Mouse (Mus musculus) hindbrain, embryonic 13.5 days (tissue): Measurements from ENCODE around the gene Ski. TPM values are rescaled to one million over a fixed set of nuclear protein-coding genes. Genes with fewer than 3 reads are reported as not detected.

Source experiments
- ATAC-seq: fragments of 200-750 bp; cut with Nextera tagmentation; 2 replicates; pipeline ENCODE4 v1.8.0; 2017; ENCODE audit warnings: moderate TSS enrichment; ENCODE audit not compliant: low FRiP score
- H3K27ac ChIP-seq: fragments of 300-500 bp; sonication (generic); 2 replicates; pipeline ENCODE4 v1.5.1; 2015; ENCODE audit warnings: inconsistent platforms, mild to moderate bottlenecking, moderate library complexity
- H3K27me3 ChIP-seq: fragments of 300-500 bp; sonication (generic); 2 replicates; pipeline ENCODE4 v1.6.1; 2015; ENCODE audit warnings: mild to moderate bottlenecking, inconsistent platforms
- H3K36me3 ChIP-seq: fragments of 300-500 bp; sonication (generic); 2 replicates; pipeline ENCODE4 v1.6.1; 2015; ENCODE audit warnings: mild to moderate bottlenecking, inconsistent platforms
- H3K4me1 ChIP-seq: fragments of 300-500 bp; sonication (generic); replicated peaks from 2 replicates; pipeline ENCODE4 v1.6.1; 2015; ENCODE audit warnings: inconsistent platforms
- H3K4me2 ChIP-seq: fragments of 300-500 bp; sonication (generic); 2 replicates; pipeline ENCODE4 v1.6.1; 2015; ENCODE audit warnings: inconsistent platforms, mild to moderate bottlenecking, moderate library complexity
- H3K4me3 ChIP-seq: fragments of 300-500 bp; sonication (generic); 2 replicates; pipeline ENCODE4 v1.5.1; 2015; ENCODE audit warnings: mild to moderate bottlenecking, inconsistent platforms
- H3K9ac ChIP-seq: fragments of 300-500 bp; sonication (generic); 2 replicates; pipeline ENCODE4 v1.6.1; 2015; ENCODE audit warnings: mild to moderate bottlenecking, inconsistent platforms
- H3K9me3 ChIP-seq: fragments of 300-500 bp; sonication (generic); 2 replicates; pipeline ENCODE4 v1.6.1; 2016; ENCODE audit warnings: inconsistent platforms
- WGBS: fragments of 180-500 bp; shearing (Covaris S2); methylation state at CpG from one replicate; pipeline ENCODE4 v1.1.7; 2015; 5-methylcytosine and 5-hydroxymethylcytosine counted together
- polyA plus RNA-seq: library from polyadenylated mRNA; unstranded; fragments of >200 nt; fragmentation: Nextera tagmentation; extraction: Ambion mirVana; gene quantifications from 2 replicates; pipeline ENCODE4 v1.2.1, GENCODE M21; 2015

Ski gene
- polyA plus RNA-seq, 1 experiment from 2014 or later: 10.3 TPM

- Histone ChIP-seq H3K9me3 (no peaks in the 10 kb centered on the region), H3K27ac (no peak overlapping the region), H3K4me3 (no peak overlapping the region), H3K4me1 (peaks cover 4% of the 10 kb centered on the region), H3K27me3 (no peaks in the 10 kb centered on the region), H3K9ac (no peak overlapping the region), H3K36me3 (no peaks in the 10 kb centered on the region), H3K4me2 (no peak overlapping the region)
- no peak for ATAC-seq
- WGBS: 60% methylated on average over 8 of the region's 8 CpGs
Measured at GRCm38 (mm10) chr4:155113766-155114410, 108.5 kb downstream of the Ski start.

GRCm38 (mm10) chr4:155109471-155109870, 112.9 kb downstream of the Ski start:
- no peak overlapping the region for H3K4me3 ChIP-seq
- ATAC-seq: no peak
- peaks cover 4% of the 10 kb centered on the region for H3K4me1 ChIP-seq
- H3K36me3 ChIP-seq: no peaks in the 10 kb centered on the region
- WGBS: 86% methylated on average over 5 of the region's 5 CpGs
- H3K4me2 ChIP-seq: no peak overlapping the region
- no peaks in the 10 kb centered on the region for H3K27me3 ChIP-seq
- H3K9me3 ChIP-seq: no peaks in the 10 kb centered on the region
- no peak overlapping the region for H3K9ac ChIP-seq
- H3K27ac ChIP-seq: no peak overlapping the region

- Histone ChIP-seq H3K36me3 (no peaks in the 10 kb centered on the region), H3K27me3 (no peaks in the 10 kb centered on the region), H3K4me3 (no peak overlapping the region), H3K4me2 (no peak overlapping the region), H3K4me1 (no peaks in the 10 kb centered on the region), H3K9me3 (no peaks in the 10 kb centered on the region), H3K9ac (no peak overlapping the region), H3K27ac (no peak overlapping the region)
- no peak for ATAC-seq
- WGBS: 95% methylated on average over 4 of the region's 4 CpGs
Measured at GRCm38 (mm10) chr4:155107886-155108285, 114.5 kb downstream of the Ski start.

Other genes with a start within 250 kb of the Ski start
- gene Plch2, start 165.8 kb downstream of the Ski start, polyA plus RNA-seq: 8.4 and 11.1 TPM in 2 replicates
- 18.6 and 24.2 TPM in 2 replicates for gene Pex10, start 155.6 kb downstream of the Ski start, polyA plus RNA-seq
- 123 and 132 TPM in 2 replicates for gene Rer1, start 136.2 kb downstream of the Ski start, polyA plus RNA-seq
- gene Morn1, start 136.0 kb downstream of the Ski start, polyA plus RNA-seq: 7.1 and 8.0 TPM in 2 replicates
- gene Faap20, start 27.2 kb upstream of the Ski start, polyA plus RNA-seq: 78.8 and 84.8 TPM in 2 replicates
- 63.3 and 69.2 TPM in 2 replicates for gene Prkcz, start 138.8 kb upstream of the Ski start, polyA plus RNA-seq
- 0.10 and 0.17 TPM in 2 replicates for gene Gabrd, start 175.5 kb upstream of the Ski start, polyA plus RNA-seq
- 3.0 and 3.5 TPM in 2 replicates for gene Cfap74, start 186.6 kb upstream of the Ski start, polyA plus RNA-seq
- not detected in 2 replicates for gene Tmem52, start 246.5 kb upstream of the Ski start, polyA plus RNA-seq